Mouse (Mus musculus) c-Kit-negative CD71-positive TER-119-positive erythroid progenitor cells, embryonic 14.5 days (primary cell): ENCODE results near the gene Mypn.

ENCODE experiments used
- DNase-seq: peaks from one replicate; pipeline ENCODE4 v3.0.0-alpha.2; 2013; ENCODE audit warnings: low read depth, low spot score

Gene Mypn

DNA sequence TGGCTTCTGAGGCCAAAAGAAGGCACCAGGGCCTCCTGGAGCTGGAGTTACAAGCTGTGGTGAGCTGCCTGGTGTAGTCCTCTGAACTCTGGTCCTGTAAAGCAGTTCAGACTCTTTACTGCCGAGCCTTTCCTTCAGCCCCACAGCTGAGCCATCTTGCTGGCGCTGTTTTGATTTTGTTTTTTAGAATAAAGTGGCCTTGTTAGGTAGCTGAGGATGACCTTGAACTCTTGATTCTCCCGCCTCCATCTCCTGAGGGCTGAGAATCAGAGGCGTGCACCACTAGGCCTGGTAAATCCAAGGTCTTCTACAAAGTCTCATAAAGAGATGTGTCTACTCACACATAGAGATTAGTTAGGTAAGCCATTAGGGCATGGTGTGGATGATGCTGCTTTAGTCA, 49.0 kb downstream of the Mypn start:
- DNase-seq = no peak

DNA sequence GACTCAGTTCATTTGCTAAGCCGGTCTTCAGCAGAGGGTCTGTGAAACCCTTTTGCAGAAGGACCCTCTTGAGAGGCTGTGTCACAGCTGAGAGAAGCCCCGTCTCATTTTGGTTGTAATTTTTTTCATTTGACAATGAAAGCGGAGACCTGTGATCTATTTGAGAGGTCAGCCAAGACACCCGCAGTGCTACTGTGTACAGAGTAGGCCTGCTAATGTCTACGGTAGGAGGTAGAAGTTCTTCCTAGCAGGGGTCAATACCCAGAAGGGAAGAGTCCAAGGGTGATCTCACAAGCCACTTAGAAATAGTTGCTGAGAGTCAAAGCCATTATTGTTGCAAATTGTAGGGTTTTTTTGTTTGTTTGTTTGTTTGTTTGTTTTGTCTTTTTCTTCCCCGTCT, 49.5 kb downstream of the Mypn start:
- DNase-seq = no peak

DNA sequence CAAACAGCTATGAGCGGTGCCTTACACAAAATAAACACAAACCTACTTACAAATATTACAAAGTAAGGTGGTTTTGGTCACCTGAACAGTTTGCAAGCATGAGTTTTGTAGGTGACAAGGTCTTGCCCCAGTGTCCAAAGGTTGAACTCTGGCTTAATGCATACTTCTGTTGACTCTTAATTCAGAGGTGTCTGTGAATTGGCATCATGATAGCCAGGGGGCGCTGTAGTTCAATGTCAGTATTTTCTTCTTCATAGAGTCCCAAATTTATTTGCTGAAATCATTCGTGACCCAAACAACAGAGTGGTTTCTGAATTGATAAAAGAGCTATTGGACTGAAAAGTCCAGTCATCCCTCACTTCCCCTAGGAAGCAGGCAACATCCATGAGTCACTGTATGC, 50.2 kb downstream of the Mypn start:
- DNase-seq = peak; percentile 55

DNA sequence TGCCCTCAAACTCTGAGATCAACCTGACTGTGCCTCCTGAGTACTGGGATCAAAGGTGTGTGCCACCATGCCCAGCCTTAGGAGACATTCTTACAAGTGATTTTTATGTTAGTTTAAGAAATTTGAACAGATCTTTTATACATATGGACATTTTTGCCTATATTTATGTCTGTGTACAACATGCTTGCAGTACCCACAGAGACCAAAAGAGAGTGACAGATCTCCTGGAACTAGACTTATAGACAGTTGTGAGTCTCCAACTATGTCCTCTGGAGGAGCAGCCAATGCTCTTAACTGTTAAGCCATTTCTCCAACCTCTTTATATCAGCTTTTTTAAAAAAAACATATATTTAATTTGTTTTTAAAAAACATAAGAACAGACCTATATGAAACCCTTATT, 51.4 kb downstream of the Mypn start:
- no peak for DNase-seq

DNA sequence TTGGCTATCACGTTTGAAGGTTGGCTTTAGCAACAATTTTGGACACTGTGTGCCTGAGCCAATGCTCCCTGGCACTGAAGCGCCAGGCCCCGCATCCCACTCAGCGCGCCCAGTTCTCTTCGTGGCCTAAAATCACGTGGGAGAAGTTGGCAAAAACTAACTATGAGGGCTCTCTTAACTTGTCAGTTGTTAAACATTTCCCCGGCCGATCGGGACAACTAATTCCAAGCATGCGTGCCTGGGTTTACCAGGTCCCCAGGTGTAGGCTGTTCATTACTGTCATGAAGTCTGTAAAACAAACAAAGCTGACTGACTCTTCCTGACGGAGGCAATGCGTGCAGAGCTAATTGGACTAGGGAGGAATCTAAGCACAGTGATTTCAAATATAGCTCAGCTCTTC, 61.1 kb downstream of the Mypn start:
- no peak for DNase-seq

DNA sequence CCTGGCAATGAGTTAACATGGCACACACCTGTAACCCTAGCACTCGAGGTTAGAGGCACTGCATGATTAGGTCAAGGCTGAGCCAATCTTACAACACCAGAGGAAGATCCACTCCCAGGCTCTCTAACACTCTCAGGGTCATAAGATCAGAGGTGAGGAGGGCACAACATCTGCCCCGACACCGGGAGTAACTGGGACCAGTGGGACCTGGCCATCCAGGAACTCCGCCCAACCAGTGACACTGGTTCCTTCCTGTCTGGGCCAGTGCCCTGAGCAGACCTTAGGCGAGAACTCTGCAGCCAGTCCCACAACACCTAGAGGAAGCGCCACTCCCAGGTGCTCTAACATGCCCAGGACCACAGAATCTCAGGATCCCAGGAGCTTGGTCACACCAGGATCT, 67.3 kb downstream of the Mypn start:
- no peak for DNase-seq

DNA sequence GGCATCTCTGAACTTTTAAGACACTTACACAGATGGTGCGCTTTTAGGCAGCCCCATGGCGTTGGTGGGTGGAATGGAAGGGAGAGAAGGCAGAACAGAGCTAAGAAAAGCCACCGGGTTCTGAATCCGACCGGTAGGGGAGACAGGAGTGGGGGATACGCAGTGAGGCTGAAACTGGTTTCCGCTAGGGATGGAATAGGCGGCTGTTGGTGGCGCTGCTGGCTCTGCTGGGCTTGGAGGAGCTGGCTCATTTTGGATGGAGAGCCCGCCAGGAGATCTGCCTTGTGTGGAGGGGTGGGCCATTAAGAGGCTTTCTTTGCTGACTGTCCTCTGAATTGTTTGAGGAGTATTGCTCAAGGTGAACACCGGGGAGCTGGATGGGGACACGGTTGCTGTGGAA, 68.1 kb downstream of the Mypn start:
- no peak for DNase-seq

DNA sequence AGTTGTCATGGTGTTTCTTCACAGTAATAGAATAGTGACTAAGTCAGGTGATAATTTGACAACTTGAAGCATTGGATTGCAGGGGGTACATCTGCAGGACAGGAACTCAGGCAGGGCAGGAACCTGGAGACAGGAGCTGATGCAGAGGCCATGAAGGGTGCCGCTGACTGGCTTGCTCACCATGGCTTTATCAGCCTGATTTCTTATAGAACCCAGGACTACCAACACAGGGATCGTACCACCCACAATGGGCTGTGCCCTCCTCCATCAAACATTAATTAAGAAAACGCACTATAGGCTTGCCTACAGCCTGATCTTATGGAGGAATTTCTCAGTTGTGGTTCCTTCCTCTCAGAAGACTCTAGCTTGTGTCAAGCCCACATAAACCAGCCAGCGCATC, 70.4 kb downstream of the Mypn start:
- no peak for DNase-seq

DNA sequence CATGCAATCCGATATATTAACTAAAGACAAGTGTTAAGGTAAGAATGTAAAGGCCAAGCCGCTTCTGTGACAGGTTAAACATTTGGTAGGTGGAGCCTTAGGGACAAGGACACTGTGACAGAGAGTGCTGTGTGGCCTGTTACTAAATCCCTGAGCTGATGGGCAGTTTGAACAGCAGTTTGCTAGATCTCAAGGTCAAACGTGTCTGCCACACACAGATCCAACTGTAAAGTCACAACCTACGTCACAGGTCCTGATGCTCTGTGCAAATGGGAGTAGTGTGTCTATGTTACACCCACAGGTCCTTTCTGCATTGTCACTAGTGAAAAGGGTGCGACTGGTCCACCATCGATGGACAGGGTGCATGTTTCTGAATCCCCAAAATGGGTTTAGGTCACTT, 71.4 kb downstream of the Mypn start:
- no peak for DNase-seq

DNA sequence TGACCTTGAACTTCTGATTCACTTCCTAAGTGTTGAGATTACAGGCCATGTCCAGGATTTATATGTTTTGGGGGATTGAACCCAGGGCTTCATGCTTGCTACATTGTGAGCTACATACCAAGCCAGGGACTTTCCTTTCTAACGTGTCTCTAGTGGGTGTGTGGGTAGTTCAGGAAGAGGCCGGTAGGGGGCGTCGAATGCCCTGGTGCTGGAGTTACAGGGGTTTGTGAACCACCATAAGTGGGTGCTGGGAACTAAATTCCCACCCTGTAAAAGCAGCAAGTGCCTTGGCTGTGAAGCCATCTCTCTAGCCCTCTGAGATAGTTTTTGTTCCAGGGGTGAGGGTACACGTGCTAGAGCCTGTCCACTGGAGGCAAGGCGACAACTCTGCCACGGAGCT, 73.3 kb downstream of the Mypn start:
- no peak for DNase-seq

DNA sequence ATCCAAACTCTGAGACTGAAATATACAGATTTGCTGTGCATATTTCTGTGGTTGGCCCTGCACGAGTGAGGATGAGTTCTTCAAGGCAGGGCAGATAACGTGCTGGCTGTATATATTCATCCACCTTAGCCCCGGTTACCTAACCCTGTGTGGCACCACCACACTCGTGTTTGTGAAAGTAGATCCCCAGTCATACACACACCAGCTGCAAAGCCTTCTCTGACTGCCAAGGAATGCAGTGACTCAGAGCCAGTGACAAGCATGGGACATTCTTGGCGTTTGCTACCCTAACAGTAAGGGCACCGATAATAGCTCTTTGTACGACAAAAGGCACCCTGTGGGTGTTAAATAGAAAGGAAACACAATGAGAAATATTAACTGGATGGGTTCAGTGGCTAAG, 75.5 kb downstream of the Mypn start:
- no peak for DNase-seq

DNA sequence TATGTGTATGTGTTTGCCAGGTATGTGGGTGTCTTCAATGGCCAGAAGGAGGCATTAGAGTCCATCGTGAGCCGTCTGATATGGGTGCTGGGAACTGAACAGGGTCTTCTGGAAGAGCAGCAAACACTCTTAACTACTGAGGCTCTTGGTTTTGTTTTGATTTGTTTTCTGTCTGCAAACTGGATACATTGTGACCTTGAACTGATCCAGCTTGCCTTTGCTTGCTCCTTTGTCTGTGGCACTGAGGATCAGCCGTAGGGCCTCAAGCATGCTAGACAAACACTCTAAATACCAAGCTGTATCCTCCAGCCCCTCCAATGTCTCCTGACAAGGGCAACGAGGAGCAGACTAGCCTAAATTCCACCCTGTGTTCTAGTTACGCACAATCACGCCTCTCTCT, 76.6 kb downstream of the Mypn start:
- DNase-seq = no peak

DNA sequence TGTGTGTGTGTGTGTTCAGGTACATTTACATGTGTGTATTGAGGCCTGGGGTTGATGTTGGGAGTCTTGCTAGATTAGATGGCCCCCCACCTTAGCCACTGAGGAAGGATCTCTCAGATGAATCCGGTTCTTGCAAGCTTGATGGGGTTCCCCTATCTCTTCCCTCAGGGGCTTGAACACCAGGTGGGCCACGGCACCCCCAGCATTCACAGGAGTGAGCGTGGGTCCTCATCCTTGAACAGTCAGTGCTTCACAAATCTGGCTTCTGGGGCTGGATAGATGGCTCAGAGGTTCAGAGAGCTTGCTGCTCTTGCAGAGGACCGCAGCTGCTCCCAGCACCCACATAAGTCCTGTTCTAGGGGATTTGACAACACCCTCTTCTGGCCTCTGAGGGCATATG, 77.6 kb downstream of the Mypn start:
- DNase-seq = no peak

DNA sequence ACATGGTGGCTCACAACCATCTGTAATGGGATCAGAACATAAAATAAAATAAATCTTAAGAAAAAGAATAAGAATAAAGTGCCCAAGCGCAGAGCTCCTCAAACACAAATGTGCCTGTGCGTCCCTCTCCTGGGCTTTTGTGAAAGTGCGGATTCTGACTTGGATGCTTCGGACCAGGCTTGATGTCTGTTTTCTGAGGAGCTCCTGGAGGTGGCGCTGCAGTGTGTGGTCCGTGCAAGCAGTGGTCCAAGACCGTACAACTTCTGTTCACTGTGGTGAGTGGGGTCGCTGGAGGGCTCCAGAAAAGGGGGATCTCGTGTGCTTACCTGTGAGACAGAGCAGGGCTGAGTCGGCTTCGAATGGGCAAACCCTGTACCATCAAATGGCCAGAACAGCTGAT, 78.4 kb downstream of the Mypn start:
- no peak for DNase-seq

DNA sequence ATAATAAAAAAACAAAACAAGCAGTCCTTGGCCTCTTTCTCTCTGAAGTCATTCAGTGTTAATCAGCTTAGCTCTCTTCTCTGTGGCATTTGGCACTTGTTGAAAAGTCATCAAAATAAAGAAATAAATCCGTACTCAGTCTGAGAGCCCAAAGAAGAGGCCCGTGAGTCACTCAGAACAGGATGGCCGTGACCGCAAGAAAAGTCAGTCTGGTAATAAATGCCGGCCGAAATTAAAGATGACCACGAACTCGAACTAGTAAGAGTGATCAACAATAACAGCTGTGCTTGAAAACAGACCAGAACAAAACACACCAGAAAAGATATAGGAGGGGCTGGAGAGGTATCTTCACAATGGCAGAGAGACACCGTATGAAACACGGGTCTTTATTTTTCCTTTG, 79.7 kb downstream of the Mypn start:
- no peak for DNase-seq

DNA sequence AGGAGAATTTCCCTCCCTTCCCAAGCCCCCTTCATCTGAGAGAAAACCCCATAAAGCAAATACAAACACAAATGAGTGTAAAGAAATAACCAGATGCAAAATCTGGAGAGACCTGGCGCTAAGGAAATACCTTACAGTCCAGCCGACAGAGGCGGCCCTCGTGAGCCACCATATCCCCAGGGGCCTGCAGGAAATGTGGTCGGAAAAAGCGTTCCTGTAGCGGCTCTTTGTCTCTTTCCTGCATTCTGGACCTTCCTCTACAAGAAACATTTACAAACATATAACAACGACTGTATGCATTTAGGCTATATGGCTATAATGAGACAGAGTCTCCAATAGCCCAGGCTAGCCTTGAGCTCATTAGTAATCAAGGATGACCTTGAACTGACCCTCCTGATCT, 80.6 kb downstream of the Mypn start:
- DNase-seq = no peak

DNA sequence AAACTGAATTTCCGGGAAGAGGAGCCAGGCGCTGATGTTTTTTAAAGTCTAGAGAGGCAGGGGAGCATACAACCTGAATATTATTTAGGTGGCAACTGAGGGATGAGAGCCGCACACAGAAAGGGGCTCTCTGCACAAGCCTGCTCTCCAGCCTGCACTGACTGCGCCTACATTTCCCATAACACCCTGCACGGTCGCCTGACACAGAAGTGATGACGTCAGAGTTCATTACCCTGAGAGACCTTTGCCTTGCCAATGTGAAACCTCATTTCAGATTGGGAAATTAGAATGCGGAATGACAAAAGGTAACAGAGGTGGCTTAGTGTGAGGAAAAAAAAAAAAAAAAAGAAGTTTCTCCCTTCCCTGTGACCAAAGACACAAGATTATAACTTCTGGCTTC, 81.2 kb downstream of the Mypn start:
- no peak for DNase-seq

DNA sequence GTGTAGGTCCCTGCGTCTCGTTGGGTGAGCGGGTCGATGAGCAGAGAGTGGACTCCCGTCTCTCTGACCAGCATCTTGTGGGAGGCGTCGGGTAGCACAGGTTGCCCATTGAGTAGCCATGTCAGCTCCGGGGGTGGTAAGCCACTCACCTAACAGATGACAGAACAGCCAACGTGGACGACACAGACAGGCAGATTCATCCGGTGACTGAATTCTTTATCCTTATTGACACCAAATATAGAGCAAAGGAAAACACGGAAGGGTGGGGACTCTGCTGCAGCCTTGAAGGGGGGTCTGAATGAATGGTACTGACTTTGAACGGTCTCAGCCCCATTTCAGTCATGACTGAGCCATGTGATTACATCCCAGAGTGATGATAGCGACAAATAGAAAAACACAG, 81.8 kb downstream of the Mypn start:
- DNase-seq = no peak

DNA sequence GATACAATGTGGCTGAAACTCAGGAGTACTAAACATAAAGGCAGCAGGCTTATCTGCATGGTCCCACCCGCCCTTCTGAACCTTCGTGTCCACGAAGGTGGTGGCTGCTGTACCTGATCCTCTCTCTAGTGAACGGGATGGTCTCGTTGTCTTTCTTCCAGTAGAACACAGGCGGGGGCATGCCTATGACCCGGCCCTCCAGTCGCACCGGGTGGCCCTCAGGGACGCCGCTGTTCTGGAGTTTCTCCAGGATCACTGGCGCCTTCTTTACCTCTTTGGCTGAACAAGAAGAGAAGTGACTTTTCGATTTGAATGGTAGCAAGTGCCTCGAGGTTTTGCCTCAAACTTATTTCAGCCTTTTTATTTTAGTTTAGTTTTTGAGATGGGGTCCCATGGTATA, 83.8 kb downstream of the Mypn start:
- DNase-seq = no peak

DNA sequence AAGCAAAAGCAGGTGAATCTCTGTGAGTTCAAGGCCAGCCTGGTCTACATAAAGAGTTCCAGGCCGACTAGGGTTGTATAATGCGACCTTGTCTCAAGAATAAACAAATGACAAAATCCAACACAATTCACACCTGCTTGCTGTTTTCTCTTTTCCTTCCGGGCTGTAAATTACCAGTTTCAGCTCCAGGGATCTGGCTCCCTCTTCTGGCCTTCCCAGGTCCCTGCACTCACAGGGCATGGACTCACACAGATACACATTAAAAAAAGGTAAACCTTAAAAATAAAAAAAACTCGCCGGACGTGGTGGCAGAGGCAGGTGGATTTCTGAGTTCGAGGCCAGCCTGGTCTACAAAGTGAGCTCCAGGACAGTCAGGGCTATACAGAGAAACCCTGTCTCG, 86.2 kb downstream of the Mypn start:
- no peak for DNase-seq

DNA sequence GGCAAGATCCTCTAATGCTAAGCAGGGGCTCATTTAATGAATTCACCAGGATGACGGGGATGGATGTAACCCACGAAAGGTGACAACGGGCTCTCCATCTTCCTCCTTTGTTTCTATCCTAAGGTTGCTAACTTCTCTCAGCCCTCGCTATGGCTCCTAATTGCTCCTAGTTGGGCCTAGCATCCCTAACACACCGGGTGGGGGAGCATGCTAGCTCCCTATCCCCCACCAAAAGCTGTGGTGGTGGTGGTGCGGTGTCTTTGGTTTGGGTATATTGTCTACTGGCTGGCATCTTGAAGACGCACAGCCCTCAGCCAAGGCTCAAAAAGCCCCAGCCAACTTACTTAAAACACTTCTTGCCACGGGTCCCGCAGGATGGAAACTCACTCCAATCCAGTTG, 87.4 kb downstream of the Mypn start:
- no peak for DNase-seq

DNA sequence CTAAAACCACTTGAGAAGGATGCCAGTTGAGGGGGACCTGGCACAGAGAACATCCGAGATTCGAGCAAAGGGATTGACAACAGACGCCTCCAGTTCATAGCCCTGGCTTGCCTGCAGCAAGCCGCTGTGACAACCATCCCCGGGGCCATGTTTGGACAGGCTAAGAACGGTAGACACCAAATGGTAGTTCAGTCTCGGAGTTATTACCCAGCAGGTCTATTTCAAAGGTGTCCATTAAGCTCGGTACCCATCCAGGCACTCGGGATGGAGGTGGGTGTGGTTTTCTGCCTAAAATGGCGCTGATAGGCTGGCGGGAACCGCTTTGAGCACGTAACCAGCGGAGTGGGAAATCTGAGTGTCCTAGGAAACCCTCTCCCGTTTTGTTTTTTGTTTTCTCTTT, 87.9 kb downstream of the Mypn start:
- no peak for DNase-seq

DNA sequence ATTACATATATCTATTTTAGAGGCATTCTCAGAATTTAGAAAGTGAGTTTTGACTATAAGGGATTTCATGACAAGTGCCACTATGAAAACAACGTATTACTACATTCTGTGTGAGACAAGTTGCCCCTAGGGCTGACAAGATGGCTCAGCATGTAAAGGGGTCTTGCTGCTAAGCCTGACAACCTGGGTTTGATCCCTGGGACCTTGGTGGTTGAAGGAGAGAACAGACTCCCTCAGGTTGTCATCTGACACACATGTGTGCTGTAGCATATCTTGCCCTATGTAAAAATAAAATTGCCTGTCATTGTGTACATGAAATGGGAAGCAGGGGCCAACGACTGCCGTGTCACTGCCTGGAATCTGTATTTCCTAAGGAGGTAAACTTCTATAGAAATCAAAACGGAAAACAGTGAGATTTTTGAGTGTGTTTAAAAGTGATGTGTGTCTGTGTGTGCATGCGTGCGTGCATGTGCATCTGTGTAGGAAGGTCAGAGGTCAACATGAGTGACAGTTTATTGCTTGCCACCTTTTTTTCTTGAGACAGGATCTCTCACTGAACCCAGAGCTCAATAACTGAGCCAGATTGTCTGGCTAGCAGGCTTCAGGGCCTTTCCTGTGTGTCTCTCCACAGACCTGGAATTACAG, 89.9 kb downstream of the Mypn start:
- no peak for DNase-seq

DNA sequence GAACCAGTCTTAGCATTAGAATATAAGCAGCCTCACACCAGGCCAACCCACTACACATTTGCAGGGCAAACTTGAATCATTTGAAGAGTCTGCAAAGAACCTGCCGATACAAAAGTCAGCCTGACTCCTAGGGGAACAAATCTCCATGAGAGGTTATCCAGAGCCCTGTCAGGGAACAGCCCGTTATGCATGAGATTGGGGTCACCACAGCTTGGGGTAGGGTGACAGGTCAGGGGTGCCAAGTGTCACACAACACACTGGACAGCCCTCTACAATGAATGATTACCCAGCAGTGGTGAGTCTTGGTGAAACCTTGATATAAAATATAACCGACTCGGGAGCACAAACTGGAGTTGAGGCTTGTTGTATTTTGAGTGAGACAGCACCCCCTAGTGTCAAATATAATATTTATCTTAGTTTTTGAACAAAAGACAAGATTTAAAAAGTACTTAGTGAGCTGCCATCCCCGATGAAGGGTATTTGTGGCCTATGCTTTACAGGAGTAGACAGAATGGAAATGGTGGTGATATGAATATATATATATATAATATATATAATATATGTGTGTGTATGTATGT, 90.6 kb downstream of the Mypn start:
- no peak for DNase-seq
